Mouse (Mus musculus) lung, postnatal 0 days (tissue): ENCODE results near the gene Cttn.

Experiments
- CTCF ChIP-seq: IDR thresholded peaks from 2 replicates; pipeline ENCODE4 v1.5.1; 2016; ENCODE audit warnings: antibody characterized with exemption, mild to moderate bottlenecking
- EP300 ChIP-seq: IDR thresholded peaks from 2 replicates; pipeline ENCODE4 v1.6.1; 2016; ENCODE audit warnings: antibody characterized with exemption, mild to moderate bottlenecking, control low read depth

DNA sequence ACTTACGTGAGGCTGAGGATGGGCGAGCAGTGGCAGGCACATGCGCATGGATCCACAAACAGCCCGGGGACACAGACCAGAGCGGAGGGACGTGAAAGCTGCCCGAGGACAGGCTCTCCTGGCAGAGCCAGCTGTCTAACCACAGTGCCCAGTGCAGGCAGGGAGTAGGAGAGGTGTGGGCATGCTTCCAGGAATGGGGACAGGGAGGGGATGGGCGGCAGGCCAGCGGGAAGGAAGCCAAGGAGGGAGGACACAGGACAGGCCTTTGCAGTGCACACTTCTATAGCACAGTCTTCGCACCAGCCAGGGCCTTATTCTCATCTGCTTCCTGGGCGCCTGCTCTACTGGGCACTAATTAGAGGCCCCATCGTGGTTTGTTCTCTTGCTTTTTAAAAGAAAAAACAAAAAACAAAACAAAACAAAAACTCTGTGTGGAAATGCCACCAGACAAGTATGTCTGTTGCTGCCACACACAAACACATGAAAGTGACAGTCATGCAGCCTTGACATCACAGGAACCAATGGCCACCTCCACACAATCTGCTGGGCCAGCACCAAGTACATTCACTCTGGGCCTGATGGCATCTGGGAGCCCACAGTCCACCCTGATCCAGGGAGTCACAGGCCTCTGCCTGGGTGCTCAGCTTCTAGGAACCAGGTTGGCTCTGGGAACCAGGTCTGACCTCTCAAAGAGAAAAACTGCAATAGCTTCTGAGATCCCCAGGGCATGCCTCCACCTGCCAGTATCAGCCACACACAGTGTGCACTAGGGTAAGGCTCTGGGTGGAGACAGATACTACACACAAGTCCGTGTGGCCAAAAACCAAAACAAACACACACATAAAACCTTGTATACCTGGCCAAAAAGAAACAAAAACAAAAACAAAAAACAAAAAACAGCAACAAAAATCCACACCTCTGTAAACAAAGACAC is 20.9 kb downstream of the Cttn start:
- TF ChIP-seq CTCF (no peak), EP300 (no peak)
